Mouse (Mus musculus): ENCODE data around the gene Smarcc1. TPM values are rescaled to one million over a fixed set of nuclear protein-coding genes. Genes with fewer than 3 reads are reported as not detected.
A peak's percentile ranks its signal among the peaks of the same experiment; 100 is the strongest.

Smarcc1 gene
- polyA plus RNA-seq, 1 experiment from 2014 or later: 80.7 TPM

GRCm38 (mm10) chr9:110084201-110084964 lies 33.1 kb upstream of the Smarcc1 start:
- H3K4me2 ChIP-seq (ENCODE audit: low read length): no peak overlapping the region
- H3K4me1 ChIP-seq (ENCODE audit: control insufficient read depth in 2 of 2, insufficient read depth in 2 of 2, low read length in 2 of 2): peaks cover 20 to 31% of the 10 kb centered on the region in 2 experiments
- peaks cover 100% of the 10 kb centered on the region for H3K36me3 ChIP-seq (ENCODE audit: control insufficient read depth, insufficient read depth, low read length)
- 80% methylated on average over 25 of the region's 25 CpGs for WGBS
- H3K4me3 ChIP-seq (ENCODE audit: control insufficient read depth in 1 of 2, insufficient read depth in 1 of 2, low read depth in 1 of 2, low read length in 2 of 2): no peak overlapping the region
- H3K27me3 ChIP-seq (ENCODE audit: control insufficient read depth, insufficient read depth, low read length): no peaks in the 10 kb centered on the region
- no peaks in the 10 kb centered on the region for H3K9me3 ChIP-seq (ENCODE audit: control insufficient read depth, low read length)
- H3K9ac ChIP-seq (ENCODE audit: low read length): no peak overlapping the region
- peak overlapping the region; percentile 29 to 62; a peak in 3 of 4 replicates for H3K27ac ChIP-seq (replicated peaks in 1 of 2; ENCODE audit: control insufficient read depth in 1 of 2, insufficient read depth in 1 of 2, low read depth in 2 of 2, low read length in 2 of 2)
- ATAC-seq (ENCODE audit: insufficient number of reproducible peaks, insufficient read depth, low FRiP score, low read depth): peak; percentile 29; the same call in 1 of the 2 replicates

GRCm38 (mm10) chr9:110085693-110086092 lies 31.8 kb upstream of the Smarcc1 start:
- no peak overlapping the region for H3K4me2 ChIP-seq (ENCODE audit: low read length)
- H3K4me1 ChIP-seq (ENCODE audit: control insufficient read depth in 2 of 2, insufficient read depth in 2 of 2, low read length in 2 of 2): peaks cover 17 to 21% of the 10 kb centered on the region in 2 experiments
- ATAC-seq (ENCODE audit: insufficient number of reproducible peaks, insufficient read depth, low FRiP score, low read depth): no peak

GRCm38 (mm10) chr9:110093303-110093702 lies 24.2 kb upstream of the Smarcc1 start:
- no peak for ATAC-seq (ENCODE audit: insufficient number of reproducible peaks, insufficient read depth, low FRiP score, low read depth)
- WGBS: 87% methylated on average over 4 of the region's 4 CpGs
- H3K9ac ChIP-seq (ENCODE audit: low read length): no peak overlapping the region
- H3K4me2 ChIP-seq (ENCODE audit: low read length): no peak overlapping the region
- no peak overlapping the region for H3K27ac ChIP-seq (replicated peaks in 1 of 2; ENCODE audit: control insufficient read depth in 1 of 2, insufficient read depth in 1 of 2, low read depth in 2 of 2, low read length in 2 of 2)
- peaks cover 97% of the 10 kb centered on the region for H3K36me3 ChIP-seq (ENCODE audit: control insufficient read depth, insufficient read depth, low read length)
- H3K4me1 ChIP-seq (ENCODE audit: control insufficient read depth in 2 of 2, insufficient read depth in 2 of 2, low read length in 2 of 2): no peaks in the 10 kb centered on the region
- no peak overlapping the region for H3K4me3 ChIP-seq (ENCODE audit: control insufficient read depth in 1 of 2, insufficient read depth in 1 of 2, low read depth in 1 of 2, low read length in 2 of 2)
- H3K9me3 ChIP-seq (ENCODE audit: control insufficient read depth, low read length): no peaks in the 10 kb centered on the region
- H3K27me3 ChIP-seq (ENCODE audit: control insufficient read depth, insufficient read depth, low read length): no peaks in the 10 kb centered on the region

More at GRCm38 (mm10) chr9:110085693-110086092, 31.8 kb upstream of the Smarcc1 start:
- no peak overlapping the region for H3K9ac ChIP-seq (ENCODE audit: low read length)
- no peaks in the 10 kb centered on the region for H3K9me3 ChIP-seq (ENCODE audit: control insufficient read depth, low read length)
- H3K4me3 ChIP-seq (ENCODE audit: control insufficient read depth in 1 of 2, insufficient read depth in 1 of 2, low read depth in 1 of 2, low read length in 2 of 2): no peak overlapping the region
- H3K27me3 ChIP-seq (ENCODE audit: control insufficient read depth, insufficient read depth, low read length): no peaks in the 10 kb centered on the region
- H3K27ac ChIP-seq (replicated peaks in 1 of 2; ENCODE audit: control insufficient read depth in 1 of 2, insufficient read depth in 1 of 2, low read depth in 2 of 2, low read length in 2 of 2): no peak overlapping the region
- WGBS: 90% methylated on average over 8 of the region's 8 CpGs
- peaks cover 100% of the 10 kb centered on the region for H3K36me3 ChIP-seq (ENCODE audit: control insufficient read depth, insufficient read depth, low read length)

GRCm38 (mm10) chr9:110094761-110095160 lies 22.7 kb upstream of the Smarcc1 start:
- Histone ChIP-seq H3K27me3 (ENCODE audit: control insufficient read depth, insufficient read depth, low read length) (no peaks in the 10 kb centered on the region), H3K4me2 (ENCODE audit: low read length) (no peak overlapping the region), H3K36me3 (ENCODE audit: control insufficient read depth, insufficient read depth, low read length) (peaks cover 97% of the 10 kb centered on the region), H3K9me3 (ENCODE audit: control insufficient read depth, low read length) (no peaks in the 10 kb centered on the region), H3K9ac (ENCODE audit: low read length) (no peak overlapping the region), H3K4me1 (ENCODE audit: control insufficient read depth in 2 of 2, insufficient read depth in 2 of 2, low read length in 2 of 2) (no peaks in the 10 kb centered on the region), H3K4me3 (ENCODE audit: control insufficient read depth in 1 of 2, insufficient read depth in 1 of 2, low read depth in 1 of 2, low read length in 2 of 2) (no peak overlapping the region), H3K27ac (replicated peaks in 1 of 2; ENCODE audit: control insufficient read depth in 1 of 2, insufficient read depth in 1 of 2, low read depth in 2 of 2, low read length in 2 of 2) (no peak overlapping the region)
- WGBS: 92% methylated on average over 4 of the region's 4 CpGs
- no peak for ATAC-seq (ENCODE audit: insufficient number of reproducible peaks, insufficient read depth, low FRiP score, low read depth)

GRCm38 (mm10) chr9:110097791-110098190 lies 19.7 kb upstream of the Smarcc1 start:
- Histone ChIP-seq H3K36me3 (ENCODE audit: control insufficient read depth, insufficient read depth, low read length) (peaks cover 78% of the 10 kb centered on the region), H3K9me3 (ENCODE audit: control insufficient read depth, low read length) (no peaks in the 10 kb centered on the region), H3K27ac (replicated peaks in 1 of 2; ENCODE audit: control insufficient read depth in 1 of 2, insufficient read depth in 1 of 2, low read depth in 2 of 2, low read length in 2 of 2) (no peak overlapping the region), H3K4me3 (ENCODE audit: control insufficient read depth in 1 of 2, insufficient read depth in 1 of 2, low read depth in 1 of 2, low read length in 2 of 2) (no peak overlapping the region), H3K4me2 (ENCODE audit: low read length) (no peak overlapping the region), H3K9ac (ENCODE audit: low read length) (no peak overlapping the region), H3K27me3 (ENCODE audit: control insufficient read depth, insufficient read depth, low read length) (no peaks in the 10 kb centered on the region), H3K4me1 (ENCODE audit: control insufficient read depth in 2 of 2, insufficient read depth in 2 of 2, low read length in 2 of 2) (peaks cover 0 to 9% of the 10 kb centered on the region in 2 experiments; a peak in 2 of 4 replicates)
- ATAC-seq (ENCODE audit: insufficient number of reproducible peaks, insufficient read depth, low FRiP score, low read depth): no peak
- 93% methylated on average over 3 of the region's 3 CpGs for WGBS

- Histone ChIP-seq H3K4me3 (ENCODE audit: control insufficient read depth in 1 of 2, insufficient read depth in 1 of 2, low read depth in 1 of 2, low read length in 2 of 2) (peak overlapping the region; percentile 62 to 81), H3K4me1 (ENCODE audit: control insufficient read depth in 2 of 2, insufficient read depth in 2 of 2, low read length in 2 of 2) (peaks cover 0 to 9% of the 10 kb centered on the region in 2 experiments; a peak in 2 of 4 replicates), H3K27me3 (ENCODE audit: control insufficient read depth, insufficient read depth, low read length) (no peaks in the 10 kb centered on the region), H3K27ac (replicated peaks in 1 of 2; ENCODE audit: control insufficient read depth in 1 of 2, insufficient read depth in 1 of 2, low read depth in 2 of 2, low read length in 2 of 2) (peak overlapping the region; percentile 1 to 29; a peak in 1 of 4 replicates), H3K4me2 (ENCODE audit: low read length) (peak overlapping the region; percentile 82), H3K36me3 (ENCODE audit: control insufficient read depth, insufficient read depth, low read length) (peaks cover 74% of the 10 kb centered on the region), H3K9ac (ENCODE audit: low read length) (peak overlapping the region; percentile 85), H3K9me3 (ENCODE audit: control insufficient read depth, low read length) (no peaks in the 10 kb centered on the region)
- WGBS: 2% methylated on average over 41 of the region's 41 CpGs
- peak; percentile 85 for ATAC-seq (ENCODE audit: insufficient number of reproducible peaks, insufficient read depth, low FRiP score, low read depth)
Measured at GRCm38 (mm10) chr9:110100627-110101600, 16.6 kb upstream of the Smarcc1 start.

GRCm38 (mm10) chr9:110116353-110116976 lies 1.0 kb upstream of the Smarcc1 start:
- ATAC-seq (ENCODE audit: insufficient number of reproducible peaks, insufficient read depth, low FRiP score, low read depth): no peak
- WGBS: 15% methylated on average over 10 of the region's 10 CpGs
- peak overlapping the region; percentile 85 for H3K4me2 ChIP-seq (ENCODE audit: low read length)
- H3K9me3 ChIP-seq (ENCODE audit: control insufficient read depth, low read length): no peaks in the 10 kb centered on the region
- peak overlapping the region; percentile 90 for H3K4me3 ChIP-seq (ENCODE audit: control insufficient read depth in 1 of 2, insufficient read depth in 1 of 2, low read depth in 1 of 2, low read length in 2 of 2)
- H3K4me1 ChIP-seq (ENCODE audit: control insufficient read depth in 2 of 2, insufficient read depth in 2 of 2, low read length in 2 of 2): peaks cover 2 to 14% of the 10 kb centered on the region in 2 experiments
- H3K27me3 ChIP-seq (ENCODE audit: control insufficient read depth, insufficient read depth, low read length): no peaks in the 10 kb centered on the region
- peak overlapping the region; percentile 94 for H3K9ac ChIP-seq (ENCODE audit: low read length)
- peak overlapping the region; percentile 71 to 96 for H3K27ac ChIP-seq (replicated peaks in 1 of 2; ENCODE audit: control insufficient read depth in 1 of 2, insufficient read depth in 1 of 2, low read depth in 2 of 2, low read length in 2 of 2)
- peaks cover 40% of the 10 kb centered on the region for H3K36me3 ChIP-seq (ENCODE audit: control insufficient read depth, insufficient read depth, low read length)

Measured in heart, embryonic 14.5 days (tissue).